Mouse (Mus musculus): ENCODE measurements around the gene Soat2. TPM values are rescaled to one million over a fixed set of nuclear protein-coding genes. Genes with fewer than 3 reads are reported as not detected.

Gene Soat2
- under 1 TPM; 0.11 to 0.17 TPM for total RNA-seq (2021)

- peak; percentile 31 for DNase-seq
Measured at GRCm38 (mm10) chr15:102150301-102151135, at the start of gene Soat2. TSS of gene Soat2 (plus strand) at chr15:102150526.

GRCm38 (mm10) chr15:102100996-102101671 is 49.2 kb upstream of the Soat2 start:
- peak; percentile 58 for DNase-seq

- DNase-seq: peak; percentile 81
Measured at GRCm38 (mm10) chr15:102101672-102102541, 48.4 kb upstream of the Soat2 start.

GRCm38 (mm10) chr15:102102548-102103121 is 47.7 kb upstream of the Soat2 start:
- peak; percentile 82 for DNase-seq

GRCm38 (mm10) chr15:102103371-102103946 is 46.9 kb upstream of the Soat2 start:
- DNase-seq: peak; percentile 75

- DNase-seq: peak; percentile 84
Measured at GRCm38 (mm10) chr15:102103947-102104555, 46.3 kb upstream of the Soat2 start.

- peak; percentile 85 for DNase-seq
Measured at GRCm38 (mm10) chr15:102105360-102105759, 45.0 kb upstream of the Soat2 start.

- peak; percentile 55 for DNase-seq
Measured at GRCm38 (mm10) chr15:102105764-102106730, 44.3 kb upstream of the Soat2 start.

GRCm38 (mm10) chr15:102106754-102107456 is 43.4 kb upstream of the Soat2 start:
- DNase-seq: peak; percentile 15

GRCm38 (mm10) chr15:102107689-102108573 is 42.4 kb upstream of the Soat2 start:
- peak; percentile 80 for DNase-seq

GRCm38 (mm10) chr15:102108651-102109525 is 41.4 kb upstream of the Soat2 start:
- DNase-seq: peak; percentile 90

GRCm38 (mm10) chr15:102110271-102110670 is 40.1 kb upstream of the Soat2 start:
- no peak for DNase-seq

- peak; percentile 17 for DNase-seq
Measured at GRCm38 (mm10) chr15:102110701-102111494, 39.4 kb upstream of the Soat2 start.

- DNase-seq: peak; percentile 39
Measured at GRCm38 (mm10) chr15:102111495-102111829, 38.9 kb upstream of the Soat2 start.

GRCm38 (mm10) chr15:102112181-102112580 is 38.1 kb upstream of the Soat2 start:
- DNase-seq: no peak

- peak; percentile 19 for DNase-seq
Measured at GRCm38 (mm10) chr15:102112827-102113226, 37.5 kb upstream of the Soat2 start.

GRCm38 (mm10) chr15:102113674-102114073 is 36.7 kb upstream of the Soat2 start:
- no peak for DNase-seq
